Mouse (Mus musculus) kidney, embryonic 15.5 days (tissue): ENCODE results near the gene Impg2. TPM values are rescaled to one million over a fixed set of nuclear protein-coding genes. Genes with fewer than 3 reads are reported as not detected.
A peak's percentile ranks its signal among the peaks of the same experiment; 100 is the strongest.

Source experiments
- ATAC-seq: fragments of 200-750 bp; cut with Nextera tagmentation; replicated peaks from 2 replicates; pipeline ENCODE4 v1.8.0; 2017; ENCODE audit warnings: moderate TSS enrichment; ENCODE audit not compliant: low FRiP score
- H3K27ac ChIP-seq: fragments of 300-500 bp; sonication (generic); 2 replicates; pipeline ENCODE4 v1.5.1; 2015; ENCODE audit warnings: mild to moderate bottlenecking, inconsistent platforms
- H3K27me3 ChIP-seq: fragments of 300-500 bp; sonication (generic); 2 replicates; pipeline ENCODE4 v1.6.1; 2015; ENCODE audit warnings: inconsistent platforms
- H3K36me3 ChIP-seq: fragments of 300-500 bp; sonication (generic); 2 replicates; pipeline ENCODE4 v1.6.1; 2015; ENCODE audit warnings: inconsistent platforms
- H3K4me1 ChIP-seq: fragments of 300-500 bp; sonication (generic); 2 replicates; pipeline ENCODE4 v1.6.1; 2015; ENCODE audit warnings: inconsistent platforms
- H3K4me2 ChIP-seq: fragments of 300-500 bp; sonication (generic); 2 replicates; pipeline ENCODE4 v1.6.1; 2015; ENCODE audit warnings: moderate library complexity, mild to moderate bottlenecking, inconsistent platforms
- H3K4me3 ChIP-seq: fragments of 300-500 bp; sonication (generic); replicated peaks from 2 replicates; pipeline ENCODE4 v1.5.1; 2015; ENCODE audit warnings: mild to moderate bottlenecking, inconsistent platforms
- H3K9ac ChIP-seq: fragments of 300-500 bp; sonication (generic); 2 replicates; pipeline ENCODE4 v1.6.1; 2015; ENCODE audit warnings: mild to moderate bottlenecking, inconsistent platforms
- H3K9me3 ChIP-seq: fragments of 300-500 bp; sonication (generic); replicated peaks from 2 replicates; pipeline ENCODE4 v1.6.1; 2016; ENCODE audit warnings: inconsistent platforms
- WGBS: fragments of 180-500 bp; shearing (Covaris S2); methylation state at CpG from one replicate; pipeline ENCODE4 v1.1.7; 2015; ENCODE audit warnings: mixed read lengths; 5-methylcytosine and 5-hydroxymethylcytosine counted together
- polyA plus RNA-seq: library from polyadenylated mRNA; unstranded; fragments of >200 nt; fragmentation: Nextera tagmentation; extraction: Ambion mirVana; gene quantifications from 2 replicates; pipeline ENCODE4 v1.2.1, GENCODE M21; 2015

Gene Impg2
- polyA plus RNA-seq, 1 experiment from 2014 or later, result 0.10 TPM

GRCm38 (mm10) chr16:56279060-56279459 is 74.9 kb downstream of the Impg2 start:
- no peak for ATAC-seq
- no peaks in the 10 kb centered on the region for H3K4me1 ChIP-seq
- H3K9ac ChIP-seq, result no peak overlapping the region
- H3K27ac ChIP-seq, result no peak overlapping the region
- H3K4me3 ChIP-seq, result no peak overlapping the region
- 82% methylated on average over 9 of the region's 9 CpGs for WGBS
- no peak overlapping the region for H3K4me2 ChIP-seq
- no peaks in the 10 kb centered on the region for H3K27me3 ChIP-seq
- no peaks in the 10 kb centered on the region for H3K9me3 ChIP-seq
- H3K36me3 ChIP-seq, result no peaks in the 10 kb centered on the region

- no peak overlapping the region for H3K27ac ChIP-seq
- no peak overlapping the region for H3K9ac ChIP-seq
- no peak for ATAC-seq
Measured at GRCm38 (mm10) chr16:56279752-56280151, 75.6 kb downstream of the Impg2 start.

GRCm38 (mm10) chr16:56281336-56281735 is 77.2 kb downstream of the Impg2 start:
- no peak for ATAC-seq
- no peaks in the 10 kb centered on the region for H3K27me3 ChIP-seq
- no peak overlapping the region for H3K4me2 ChIP-seq
- 63% methylated on average over 4 of the region's 4 CpGs for WGBS
- no peaks in the 10 kb centered on the region for H3K4me1 ChIP-seq
- no peak overlapping the region for H3K27ac ChIP-seq
- H3K36me3 ChIP-seq, result no peaks in the 10 kb centered on the region
- no peaks in the 10 kb centered on the region for H3K9me3 ChIP-seq
- no peak overlapping the region for H3K9ac ChIP-seq
- H3K4me3 ChIP-seq, result no peak overlapping the region

More at GRCm38 (mm10) chr16:56279752-56280151, 75.6 kb downstream of the Impg2 start:
- Histone ChIP-seq H3K4me1 (no peaks in the 10 kb centered on the region), H3K4me3 (no peak overlapping the region), H3K9me3 (no peaks in the 10 kb centered on the region), H3K36me3 (no peaks in the 10 kb centered on the region), H3K4me2 (no peak overlapping the region), H3K27me3 (no peaks in the 10 kb centered on the region)

GRCm38 (mm10) chr16:56283330-56283729 is 79.2 kb downstream of the Impg2 start:
- no peak overlapping the region for H3K4me3 ChIP-seq
- no peak overlapping the region for H3K4me2 ChIP-seq
- H3K27me3 ChIP-seq, result no peaks in the 10 kb centered on the region
- H3K9ac ChIP-seq, result no peak overlapping the region
- H3K36me3 ChIP-seq, result no peaks in the 10 kb centered on the region
- H3K9me3 ChIP-seq, result no peaks in the 10 kb centered on the region
- 88% methylated on average over 1 of the region's 1 CpGs for WGBS
- no peaks in the 10 kb centered on the region for H3K4me1 ChIP-seq
- no peak for ATAC-seq
- H3K27ac ChIP-seq, result no peak overlapping the region

GRCm38 (mm10) chr16:56283873-56284272 is 79.8 kb downstream of the Impg2 start:
- Histone ChIP-seq H3K36me3 (no peaks in the 10 kb centered on the region), H3K27me3 (no peaks in the 10 kb centered on the region), H3K4me3 (no peak overlapping the region), H3K9ac (no peak overlapping the region), H3K27ac (no peak overlapping the region), H3K4me1 (no peaks in the 10 kb centered on the region), H3K9me3 (no peaks in the 10 kb centered on the region), H3K4me2 (no peak overlapping the region)
- 81% methylated on average over 1 of the region's 1 CpGs for WGBS
- no peak for ATAC-seq

- H3K4me2 ChIP-seq, result no peak overlapping the region
- no peaks in the 10 kb centered on the region for H3K36me3 ChIP-seq
- no peak overlapping the region for H3K27ac ChIP-seq
- no peaks in the 10 kb centered on the region for H3K9me3 ChIP-seq
- 80% methylated on average over 5 of the region's 5 CpGs for WGBS
- no peak overlapping the region for H3K4me3 ChIP-seq
- H3K9ac ChIP-seq, result no peak overlapping the region
- no peaks in the 10 kb centered on the region for H3K27me3 ChIP-seq
- H3K4me1 ChIP-seq, result no peaks in the 10 kb centered on the region
- ATAC-seq, result no peak
Measured at GRCm38 (mm10) chr16:56286076-56286475, 82.0 kb downstream of the Impg2 start.

- ATAC-seq, result no peak
- H3K4me3 ChIP-seq, result no peak overlapping the region
- no peaks in the 10 kb centered on the region for H3K4me1 ChIP-seq
- no peak overlapping the region for H3K9ac ChIP-seq
- no peaks in the 10 kb centered on the region for H3K27me3 ChIP-seq
- no peak overlapping the region for H3K4me2 ChIP-seq
- H3K36me3 ChIP-seq, result no peaks in the 10 kb centered on the region
- no peaks in the 10 kb centered on the region for H3K9me3 ChIP-seq
- H3K27ac ChIP-seq, result no peak overlapping the region
- WGBS, result 100% methylated on average over 2 of the region's 2 CpGs
Measured at GRCm38 (mm10) chr16:56286977-56287376, 82.9 kb downstream of the Impg2 start.

GRCm38 (mm10) chr16:56294887-56295286 is 90.8 kb downstream of the Impg2 start:
- 0 out of 2 replicates have a peak, but pooled peaks cover 2% of the 10 kb centered on the region for H3K4me1 ChIP-seq
- no peak overlapping the region for H3K4me2 ChIP-seq
- H3K4me3 ChIP-seq, result no peak overlapping the region
- no peak overlapping the region for H3K27ac ChIP-seq
- H3K27me3 ChIP-seq, result no peaks in the 10 kb centered on the region
- WGBS, result 49% methylated on average over 1 of the region's 1 CpGs
- no peaks in the 10 kb centered on the region for H3K36me3 ChIP-seq
- H3K9me3 ChIP-seq, result no peaks in the 10 kb centered on the region
- H3K9ac ChIP-seq, result no peak overlapping the region
- no peak for ATAC-seq

- H3K36me3 ChIP-seq, result no peaks in the 10 kb centered on the region
- H3K4me2 ChIP-seq, result no peak overlapping the region
- WGBS, result 63% methylated on average over 3 of the region's 3 CpGs
- 0 out of 2 replicates have a peak, but pooled peaks cover 2% of the 10 kb centered on the region for H3K4me1 ChIP-seq
- H3K27me3 ChIP-seq, result no peaks in the 10 kb centered on the region
- no peak overlapping the region for H3K4me3 ChIP-seq
- peak; percentile 25; the same call in 1 of the 2 replicates for ATAC-seq
- H3K9me3 ChIP-seq, result no peaks in the 10 kb centered on the region
- no peak overlapping the region for H3K27ac ChIP-seq
- no peak overlapping the region for H3K9ac ChIP-seq
Measured at GRCm38 (mm10) chr16:56295888-56296648, 92.0 kb downstream of the Impg2 start.

GRCm38 (mm10) chr16:56298248-56298647 is 94.1 kb downstream of the Impg2 start:
- 54% methylated on average over 6 of the region's 6 CpGs for WGBS
- Histone ChIP-seq H3K9me3 (no peaks in the 10 kb centered on the region), H3K36me3 (no peaks in the 10 kb centered on the region), H3K27me3 (no peaks in the 10 kb centered on the region), H3K4me2 (no peak overlapping the region), H3K4me3 (no peak overlapping the region), H3K27ac (no peak overlapping the region), H3K9ac (no peak overlapping the region), H3K4me1 (0 out of 2 replicates have a peak, but pooled peaks cover 2% of the 10 kb centered on the region)
- peak; percentile 73 for ATAC-seq

GRCm38 (mm10) chr16:56298836-56299235 is 94.7 kb downstream of the Impg2 start:
- no peak for ATAC-seq
- Histone ChIP-seq H3K4me3 (no peak overlapping the region), H3K36me3 (no peaks in the 10 kb centered on the region), H3K4me2 (no peak overlapping the region), H3K27me3 (no peaks in the 10 kb centered on the region), H3K4me1 (0 out of 2 replicates have a peak, but pooled peaks cover 2% of the 10 kb centered on the region), H3K9ac (no peak overlapping the region), H3K9me3 (no peaks in the 10 kb centered on the region), H3K27ac (no peak overlapping the region)
- WGBS, result 64% methylated on average over 2 of the region's 2 CpGs

- ATAC-seq, result no peak
- 79% methylated on average over 4 of the region's 4 CpGs for WGBS
- no peak overlapping the region for H3K4me3 ChIP-seq
Measured at GRCm38 (mm10) chr16:56302996-56303395, 98.9 kb downstream of the Impg2 start.

More at GRCm38 (mm10) chr16:56302996-56303395, 98.9 kb downstream of the Impg2 start:
- 0 out of 2 replicates have a peak, but pooled peaks cover 2% of the 10 kb centered on the region for H3K4me1 ChIP-seq
- no peaks in the 10 kb centered on the region for H3K27me3 ChIP-seq
- H3K4me2 ChIP-seq, result no peak overlapping the region
- no peak overlapping the region for H3K27ac ChIP-seq
- no peak overlapping the region for H3K9ac ChIP-seq
- no peaks in the 10 kb centered on the region for H3K36me3 ChIP-seq
- no peaks in the 10 kb centered on the region for H3K9me3 ChIP-seq
